ENCODE assay signal across 14 mouse cellular contexts in genomic region chr6:57540950-57541498, GRCm38 (mm10).
"Had no signal": no experiment of that assay in that cellular context is flagged by ENCODE, and none has a peak within 500 bp of the region (broad histone marks: within the 10 kb centered on the region; RNA-seq: fewer than 3 reads in every experiment).

No protein-coding gene starts in this region.

- H3K27me3 ChIP-seq: neural tube, embryonic 12.5 days had no signal

- DNase-seq: kidney, adult 11 months; kidney, adult 9 months; kidney, postnatal 36 days; lung, postnatal 10 days; midbrain, embryonic 14.5 days; retina, postnatal 1 day; right cerebral cortex, postnatal 4 days; spleen, adult 18-20 months; thymus, postnatal 4 days had no signal

- H3K36me3 ChIP-seq: limb, embryonic 10.5 days; midbrain, embryonic 10.5 days; neural tube, embryonic 12.5 days had no signal

- H3K4me3 ChIP-seq: limb, embryonic 10.5 days; midbrain, embryonic 10.5 days; neural tube, embryonic 12.5 days had no signal

- H3K9me3 ChIP-seq: limb, embryonic 10.5 days; midbrain, embryonic 10.5 days; neural tube, embryonic 12.5 days had no signal

- H3K4me1 ChIP-seq: limb, embryonic 10.5 days; midbrain, embryonic 10.5 days; neural tube, embryonic 12.5 days had no signal

- H3K9ac ChIP-seq: hindbrain, embryonic 14.5 days; neural tube, embryonic 12.5 days had no signal

- H3K4me2 ChIP-seq: hindbrain, embryonic 14.5 days; neural tube, embryonic 12.5 days had no signal

- H3K27ac ChIP-seq: hindbrain, embryonic 14.5 days; kidney, postnatal 0 days; limb, embryonic 10.5 days; midbrain, embryonic 10.5 days; neural tube, embryonic 12.5 days had no signal
